Mouse (Mus musculus): ENCODE results near the gene Wdr20rt. TPM values are rescaled to one million over a fixed set of nuclear protein-coding genes. Genes with fewer than 3 reads are reported as not detected.

Wdr20rt gene
- polyA plus RNA-seq, 1 experiment from 2014 or later = not detected

DNA sequence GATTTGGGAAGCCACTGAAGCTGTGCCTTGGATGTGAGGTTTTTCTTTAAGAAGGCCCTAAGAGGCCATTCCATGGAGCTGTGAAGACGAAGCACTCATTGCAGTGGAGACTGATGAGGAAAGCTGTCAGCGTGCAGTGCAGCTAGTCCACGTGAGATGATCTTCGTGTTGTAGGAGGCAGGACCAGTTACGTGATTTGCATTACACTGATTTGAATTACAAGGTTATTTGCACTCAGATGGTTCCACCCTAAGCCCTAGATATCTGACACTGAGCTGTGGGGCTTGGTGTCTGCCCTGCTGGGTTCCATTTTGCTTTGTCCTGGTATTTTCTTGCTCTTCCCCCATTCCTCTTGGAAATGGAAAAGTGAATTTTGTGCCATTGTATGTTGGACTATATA, 44.1 kb downstream of the Wdr20rt start:
- no peak overlapping the region for H3K4me3 ChIP-seq (ENCODE audit: low read depth, low read length)
- no peaks in the 10 kb centered on the region for H3K9me3 ChIP-seq (replicated peaks; ENCODE audit: control insufficient read depth, low read length)
- no peaks in the 10 kb centered on the region for H3K36me3 ChIP-seq (replicated peaks; ENCODE audit: control insufficient read depth, insufficient read depth, low read depth, low read length)
- 78% methylated on average over 5 of the region's 5 CpGs for WGBS
- DNase-seq (ENCODE audit: low spot score) (no peak), ATAC-seq (replicated peaks; ENCODE audit: insufficient number of reproducible peaks, low FRiP score, low TSS enrichment, low read depth) (no peak)
- H3K4me2 ChIP-seq (ENCODE audit: low read depth, low read length) = no peak overlapping the region
- H3K27ac ChIP-seq (replicated peaks; ENCODE audit: low read depth, low read length) = no peak overlapping the region
- no peaks in the 10 kb centered on the region for H3K4me1 ChIP-seq (ENCODE audit: control insufficient read depth, insufficient read depth, low read length)
- no peak overlapping the region for H3K9ac ChIP-seq (replicated peaks; ENCODE audit: low read length)
- H3K27me3 ChIP-seq (ENCODE audit: control insufficient read depth, insufficient read depth, low read length) = no peaks in the 10 kb centered on the region

DNA sequence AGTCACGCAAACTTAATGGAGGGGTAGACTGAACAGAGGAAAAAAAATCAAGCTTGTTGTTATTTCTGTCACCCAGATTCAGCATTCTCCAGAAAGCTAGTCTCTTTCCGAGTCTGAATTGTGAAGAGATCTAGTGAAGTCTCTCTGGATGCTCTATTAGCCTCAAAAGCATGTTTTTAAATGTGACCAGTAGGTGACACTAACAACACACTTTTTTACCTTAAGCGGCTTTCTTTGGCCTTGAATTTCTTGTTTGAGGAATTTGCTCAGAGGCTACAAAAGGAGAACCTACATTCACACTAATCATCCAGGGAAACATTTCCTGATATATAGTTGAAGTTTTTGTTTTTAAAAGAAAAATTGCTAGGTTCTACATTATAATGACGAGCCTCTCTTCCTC, 48.5 kb downstream of the Wdr20rt start:
- H3K9me3 ChIP-seq (replicated peaks; ENCODE audit: control insufficient read depth, low read length) = no peaks in the 10 kb centered on the region
- no peak overlapping the region for H3K27ac ChIP-seq (replicated peaks; ENCODE audit: low read depth, low read length)
- no peak overlapping the region for H3K9ac ChIP-seq (replicated peaks; ENCODE audit: low read length)
- no peak for ATAC-seq (replicated peaks; ENCODE audit: insufficient number of reproducible peaks, low FRiP score, low TSS enrichment, low read depth)
- H3K4me2 ChIP-seq (ENCODE audit: low read depth, low read length) = no peak overlapping the region
- H3K27me3 ChIP-seq (ENCODE audit: control insufficient read depth, insufficient read depth, low read length) = no peaks in the 10 kb centered on the region
- no peaks in the 10 kb centered on the region for H3K4me1 ChIP-seq (ENCODE audit: control insufficient read depth, insufficient read depth, low read length)
- WGBS = 72% methylated on average over 4 of the region's 4 CpGs
- no peaks in the 10 kb centered on the region for H3K36me3 ChIP-seq (replicated peaks; ENCODE audit: control insufficient read depth, insufficient read depth, low read depth, low read length)
- peak; percentile 44 for DNase-seq (ENCODE audit: low spot score)
- H3K4me3 ChIP-seq (ENCODE audit: low read depth, low read length) = no peak overlapping the region

Other genes starting within 250 kb of the Wdr20rt start
- 67.2 and 77.9 TPM in 2 replicates for gene Prpf39, start 189.2 kb upstream of the Wdr20rt start, polyA plus RNA-seq (2014; fragmentation: Nextera tagmentation; extraction: Ambion mirVana)
- gene Fkbp3, start 151.5 kb upstream of the Wdr20rt start, polyA plus RNA-seq (2014; fragmentation: Nextera tagmentation; extraction: Ambion mirVana) = 689 and 760 TPM in 2 replicates
- gene Fancm, start 149.9 kb upstream of the Wdr20rt start, polyA plus RNA-seq (2014; fragmentation: Nextera tagmentation; extraction: Ambion mirVana) = 14.4 and 14.8 TPM in 2 replicates
- gene Mis18bp1, start 52.9 kb upstream of the Wdr20rt start, polyA plus RNA-seq (2014; fragmentation: Nextera tagmentation; extraction: Ambion mirVana) = 88.9 and 102 TPM in 2 replicates

Measured in embryonic facial prominence, embryonic 11.5 days (tissue).